Mouse (Mus musculus) lung, postnatal 0 days (tissue): ENCODE measurements at regions not wholly inside any gene's neighbourhood (a gene's known extent, or its start where the extent isn't known, plus 50 kb on each side); places are given as distances from the start of the nearest gene placed in this dataset.

Experiments
- ATAC-seq: fragments of 200-750 bp; cut with Nextera tagmentation; 2 replicates; pipeline ENCODE4 v1.8.0; 2017; ENCODE audit warnings: moderate library complexity
- DNase-seq: peaks from one replicate; pipeline ENCODE4 v3.0.0-alpha.2; 2016; ENCODE audit warnings: low spot score
- H3K27ac ChIP-seq: fragments of 300-500 bp; sonication (generic); 2 replicates; pipeline ENCODE4 v1.5.1; 2014; ENCODE audit warnings: antibody characterized with exemption, mild to moderate bottlenecking, low read length, mixed read lengths
- H3K27me3 ChIP-seq: fragments of 300-500 bp; sonication (generic); replicated peaks from 2 replicates; pipeline ENCODE4 v1.6.1; 2014; ENCODE audit warnings: low read length, mixed read lengths; ENCODE audit not compliant: insufficient read depth
- H3K36me3 ChIP-seq: fragments of 300-500 bp; sonication (generic); 2 replicates; pipeline ENCODE4 v1.6.1; 2014; ENCODE audit warnings: low read length, mixed read lengths; ENCODE audit not compliant: insufficient read depth
- H3K4me1 ChIP-seq: fragments of 300-500 bp; sonication (generic); 2 replicates; pipeline ENCODE4 v1.6.1; 2014; ENCODE audit warnings: antibody characterized with exemption, low read depth, low read length, mixed read lengths; ENCODE audit not compliant: insufficient read depth
- H3K4me2 ChIP-seq: fragments of 300-500 bp; sonication (generic); replicated peaks from 2 replicates; pipeline ENCODE4 v1.6.1; 2014; ENCODE audit warnings: low read depth, mild to moderate bottlenecking, low read length, moderate library complexity, mixed read lengths
- H3K4me3 ChIP-seq: fragments of 300-500 bp; sonication (generic); 2 replicates; pipeline ENCODE4 v1.5.1; 2014; ENCODE audit warnings: low read depth, low read length
- H3K9ac ChIP-seq: fragments of 300-500 bp; sonication (generic); replicated peaks from 2 replicates; pipeline ENCODE4 v1.6.1; 2014; ENCODE audit warnings: low read depth, mild to moderate bottlenecking
- H3K9me3 ChIP-seq: fragments of 300-500 bp; sonication (generic); 2 replicates; pipeline ENCODE4 v1.6.1; 2016; ENCODE audit warnings: low read length, mixed read lengths
- CTCF ChIP-seq: IDR thresholded peaks from 2 replicates; pipeline ENCODE4 v1.5.1; 2016; ENCODE audit warnings: antibody characterized with exemption, mild to moderate bottlenecking
- EP300 ChIP-seq: IDR thresholded peaks from 2 replicates; pipeline ENCODE4 v1.6.1; 2016; ENCODE audit warnings: antibody characterized with exemption, mild to moderate bottlenecking, control low read depth
- WGBS: fragments of 180-500 bp; shearing (Covaris S2); extraction: QIAGEN DNeasy Blood & Tissue Kit; methylation state at CpG from one replicate; pipeline ENCODE4 v1.1.7; 2014; 5-methylcytosine and 5-hydroxymethylcytosine counted together

- no peaks in the 10 kb centered on the region for H3K36me3 ChIP-seq
- no peak overlapping the region for H3K4me2 ChIP-seq
- no peak for TF ChIP-seq CTCF
- TF ChIP-seq EP300, result no peak
- no peaks in the 10 kb centered on the region for H3K9me3 ChIP-seq
- H3K27ac ChIP-seq, result no peak overlapping the region
- WGBS, result 79% methylated on average over 3 of the region's 3 CpGs
- no peak for ATAC-seq
- no peaks in the 10 kb centered on the region for H3K4me1 ChIP-seq
- no peak overlapping the region for H3K4me3 ChIP-seq
- DNase-seq, result no peak
- H3K27me3 ChIP-seq, result no peaks in the 10 kb centered on the region
- no peak overlapping the region for H3K9ac ChIP-seq
Observed at GRCm38 (mm10) chr11:71404361-71404760, 173.8 kb upstream of the Nlrp1b start.

GRCm38 (mm10) chr11:71407043-71407442, 176.5 kb upstream of the Nlrp1b start:
- 70% methylated on average over 6 of the region's 6 CpGs for WGBS
- DNase-seq (no peak), ATAC-seq (no peak)
- Histone ChIP-seq H3K9ac (no peak overlapping the region), H3K36me3 (no peaks in the 10 kb centered on the region), H3K9me3 (no peaks in the 10 kb centered on the region), H3K4me3 (no peak overlapping the region), H3K4me2 (no peak overlapping the region), H3K4me1 (no peaks in the 10 kb centered on the region), H3K27ac (no peak overlapping the region), H3K27me3 (no peaks in the 10 kb centered on the region)
- TF ChIP-seq EP300 (no peak), CTCF (no peak)

- DNase-seq (no peak), ATAC-seq (no peak)
- Histone ChIP-seq H3K9ac (no peak overlapping the region), H3K4me2 (no peak overlapping the region), H3K27me3 (no peaks in the 10 kb centered on the region), H3K4me3 (no peak overlapping the region), H3K27ac (no peak overlapping the region), H3K9me3 (no peaks in the 10 kb centered on the region), H3K36me3 (no peaks in the 10 kb centered on the region), H3K4me1 (no peaks in the 10 kb centered on the region)
- 73% methylated on average over 6 of the region's 6 CpGs for WGBS
- TF ChIP-seq EP300 (no peak), CTCF (no peak)
Observed at GRCm38 (mm10) chr11:71409211-71409765, 178.8 kb upstream of the Nlrp1b start.

- Histone ChIP-seq H3K27me3 (no peaks in the 10 kb centered on the region), H3K9me3 (no peaks in the 10 kb centered on the region), H3K4me2 (no peak overlapping the region), H3K4me3 (no peak overlapping the region), H3K36me3 (no peaks in the 10 kb centered on the region), H3K4me1 (no peaks in the 10 kb centered on the region), H3K9ac (no peak overlapping the region), H3K27ac (no peak overlapping the region)
- WGBS, result 76% methylated on average over 3 of the region's 3 CpGs
- DNase-seq (no peak), ATAC-seq (no peak)
- TF ChIP-seq CTCF, result no peak
- no peak for TF ChIP-seq EP300
Observed at GRCm38 (mm10) chr11:71410582-71410981, 180.0 kb upstream of the Nlrp1b start.

GRCm38 (mm10) chr11:71411958-71412357, 181.4 kb upstream of the Nlrp1b start:
- DNase-seq (no peak), ATAC-seq (no peak)
- H3K4me2 ChIP-seq, result no peak overlapping the region
- no peak overlapping the region for H3K9ac ChIP-seq
- no peaks in the 10 kb centered on the region for H3K27me3 ChIP-seq
- 65% methylated on average over 1 of the region's 1 CpGs for WGBS
- no peaks in the 10 kb centered on the region for H3K4me1 ChIP-seq
- H3K36me3 ChIP-seq, result no peaks in the 10 kb centered on the region
- no peak overlapping the region for H3K27ac ChIP-seq
- no peak overlapping the region for H3K4me3 ChIP-seq
- TF ChIP-seq EP300 (no peak), CTCF (no peak)
- H3K9me3 ChIP-seq, result no peaks in the 10 kb centered on the region

- no peak overlapping the region for H3K27ac ChIP-seq
- H3K36me3 ChIP-seq, result no peaks in the 10 kb centered on the region
- H3K9ac ChIP-seq, result no peak overlapping the region
- no peak for TF ChIP-seq EP300
- no peak for TF ChIP-seq CTCF
- H3K4me3 ChIP-seq, result no peak overlapping the region
- no peaks in the 10 kb centered on the region for H3K27me3 ChIP-seq
- no peak for ATAC-seq
- WGBS, result 79% methylated on average over 9 of the region's 9 CpGs
- H3K9me3 ChIP-seq, result no peaks in the 10 kb centered on the region
- no peak for DNase-seq
- H3K4me2 ChIP-seq, result no peak overlapping the region
- no peaks in the 10 kb centered on the region for H3K4me1 ChIP-seq
Observed at GRCm38 (mm10) chr11:71414403-71415140, 184.0 kb upstream of the Nlrp1b start.
